Mouse (Mus musculus) megakaryocyte, embryonic 14.5 days (primary cell): ENCODE data around the gene Pds5b.

Source experiments
- FLI1 ChIP-seq: IDR thresholded peaks from 2 replicates; pipeline ENCODE4 v1.6.1; 2012; ENCODE audit warnings: low read length, inconsistent platforms, mixed read lengths
- GATA1 ChIP-seq: IDR thresholded peaks from 3 replicates; pipeline ENCODE4 v1.6.1; 2012; ENCODE audit warnings: mixed read lengths, low read length, inconsistent platforms, borderline replicate concordance

- TF ChIP-seq GATA1 (no peak), FLI1 (no peak)
Observed at GRCm38 (mm10) chr5:150845961-150846360, 172.4 kb downstream of the Pds5b start.
